Mouse (Mus musculus) frontal cortex, postnatal 36 days (tissue): ENCODE data around the gene Ahdc1.
"Not testable (repeated sequence)": the region's sequence is repeated elsewhere in the genome, so short reads cannot be mapped to it uniquely, and the experiment has no call there.

Experiments
- DNase-seq, 2 experiments: peaks; one replicate each; pipeline ENCODE4 v3.0.0; 2022; ENCODE audit warnings: low spot score in 2 of 2

Ahdc1 gene

GRCm38 (mm10) chr4:132993553-132993952 is 17.5 kb upstream of the Ahdc1 start:
- no peak for DNase-seq

GRCm38 (mm10) chr4:132997469-132998237 is 13.4 kb upstream of the Ahdc1 start:
- no peak for DNase-seq

- DNase-seq = peak in 1 of 2 experiments; percentile 11
Measured at GRCm38 (mm10) chr4:133002896-133003295, 8.2 kb upstream of the Ahdc1 start.

GRCm38 (mm10) chr4:133003316-133004018 is 7.6 kb upstream of the Ahdc1 start:
- peak in 1 of 2 experiments; percentile 15 for DNase-seq

GRCm38 (mm10) chr4:133005233-133005632 is 5.8 kb upstream of the Ahdc1 start:
- peak; percentile 75 to 79 for DNase-seq

GRCm38 (mm10) chr4:133005885-133006451 is 5.1 kb upstream of the Ahdc1 start:
- DNase-seq = not testable (repeated sequence)

- no peak for DNase-seq
Measured at GRCm38 (mm10) chr4:133007513-133008380, 3.3 kb upstream of the Ahdc1 start.

GRCm38 (mm10) chr4:133009131-133009530 is 1.9 kb upstream of the Ahdc1 start:
- peak in 1 of 2 experiments; percentile 55 for DNase-seq

GRCm38 (mm10) chr4:133009676-133010075 is 1.4 kb upstream of the Ahdc1 start:
- DNase-seq = no peak

GRCm38 (mm10) chr4:133010611-133011010 is 449 bp upstream of the Ahdc1 start:
- no peak for DNase-seq

GRCm38 (mm10) chr4:133011821-133012775 is 1.0 kb downstream of the Ahdc1 start:
- no peak for DNase-seq

- no peak for DNase-seq
Measured at GRCm38 (mm10) chr4:133012776-133013265, 1.8 kb downstream of the Ahdc1 start.

GRCm38 (mm10) chr4:133013266-133013891 is 2.3 kb downstream of the Ahdc1 start:
- DNase-seq = peak in 1 of 2 experiments; percentile 56

GRCm38 (mm10) chr4:133014088-133014487 is 3.0 kb downstream of the Ahdc1 start:
- DNase-seq = no peak

- DNase-seq = peak in 1 of 2 experiments; percentile 15
Measured at GRCm38 (mm10) chr4:133014896-133015709, 4.0 kb downstream of the Ahdc1 start.

GRCm38 (mm10) chr4:133015710-133016651 is 4.9 kb downstream of the Ahdc1 start:
- DNase-seq = no peak

- DNase-seq = peak; percentile 55 to 64
Measured at GRCm38 (mm10) chr4:133016677-133017415, 5.8 kb downstream of the Ahdc1 start.
